Mouse (Mus musculus): ENCODE data around the gene Mbd4. TPM values are rescaled to one million over a fixed set of nuclear protein-coding genes. Genes with fewer than 3 reads are reported as not detected.
A peak's percentile ranks its signal among the peaks of the same experiment; 100 is the strongest.
"Not testable (repeated sequence)": the region's sequence is repeated elsewhere in the genome, so short reads cannot be mapped to it uniquely, and the experiment has no call there.

Mbd4 gene
- total RNA-seq (2015; ENCODE audit: low replicate concordance) (7.5 and 9.7 TPM in 2 replicates), total RNA-seq (2017; ENCODE audit: low replicate concordance) (14.8 and 22.6 TPM in 2 replicates)

DNA sequence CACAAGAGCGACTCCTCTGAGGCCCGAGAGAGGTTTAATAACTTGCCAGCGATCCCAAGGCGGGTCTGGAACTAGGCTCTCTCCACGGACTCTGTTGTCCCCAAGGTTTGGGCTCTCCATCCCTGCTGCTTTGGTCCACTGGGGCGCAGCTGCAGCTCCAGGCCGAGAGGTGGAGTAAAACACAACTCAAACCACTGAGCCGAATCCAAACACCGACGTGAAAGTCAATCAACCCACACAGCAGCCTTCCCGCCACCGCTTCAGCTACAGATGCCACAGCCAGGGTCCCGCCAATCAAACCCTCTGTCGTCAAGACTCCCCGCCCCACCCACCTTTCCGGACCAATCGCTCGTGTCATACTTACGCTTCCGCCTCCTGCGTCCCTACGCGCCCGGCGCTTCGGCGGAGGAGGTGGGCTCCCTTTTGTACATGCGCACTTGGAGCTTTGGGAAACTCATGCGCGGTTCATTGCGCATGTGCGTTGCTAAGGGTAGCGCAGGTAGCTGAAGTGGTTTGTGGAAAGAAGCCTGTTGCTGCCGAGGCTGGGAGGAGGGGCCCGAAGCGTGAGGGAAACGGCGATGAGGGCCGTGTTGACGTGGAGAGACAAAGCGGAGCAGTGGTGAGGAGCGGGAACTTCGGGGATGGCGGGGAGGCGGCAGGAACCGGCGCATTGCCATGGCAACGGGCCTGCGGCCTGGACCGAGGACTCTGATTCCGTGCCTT lies at the start of gene Mbd4, which contains the start of gene Ift122:
TSS of gene Mbd4 (minus strand) at position 281 of the 723 bp plus-strand sequence.
TSS of gene Ift122 (plus strand) at position 380 of the 723 bp plus-strand sequence.
- peak; percentile 97 for ATAC-seq (replicated peaks; ENCODE audit: low FRiP score, poor library complexity, severe bottlenecking)

GRCm38 (mm10) chr6:115902545-115902944 lies 49.4 kb upstream of the Mbd4 start:
- no peak for ATAC-seq (replicated peaks; ENCODE audit: low FRiP score, poor library complexity, severe bottlenecking)

DNA sequence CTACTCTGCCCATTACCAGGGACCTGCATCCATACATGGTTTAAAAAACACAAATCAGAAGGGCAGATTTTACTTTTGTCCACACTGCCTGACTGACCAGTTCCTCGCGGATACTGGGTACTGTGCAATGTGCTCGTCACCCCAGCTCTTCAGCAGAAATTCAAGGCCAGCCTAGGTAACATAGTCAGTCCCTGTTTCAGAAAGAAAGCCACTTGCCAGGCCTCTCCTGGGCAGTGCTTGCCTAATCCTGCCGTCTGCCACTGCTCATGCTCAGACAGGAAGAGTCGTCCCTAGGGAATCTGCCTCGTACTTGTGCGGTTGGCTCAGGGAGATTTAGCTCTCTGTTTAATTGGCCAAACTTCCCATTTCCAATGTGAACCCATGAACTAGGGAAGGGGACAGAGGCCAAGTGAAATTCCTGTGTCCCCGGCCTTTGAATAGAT lies 48.3 kb upstream of the Mbd4 start:
- ATAC-seq (replicated peaks; ENCODE audit: low FRiP score, poor library complexity, severe bottlenecking): no peak

GRCm38 (mm10) chr6:115901062-115901461 lies 47.9 kb upstream of the Mbd4 start:
- no peak for ATAC-seq (replicated peaks; ENCODE audit: low FRiP score, poor library complexity, severe bottlenecking)

DNA sequence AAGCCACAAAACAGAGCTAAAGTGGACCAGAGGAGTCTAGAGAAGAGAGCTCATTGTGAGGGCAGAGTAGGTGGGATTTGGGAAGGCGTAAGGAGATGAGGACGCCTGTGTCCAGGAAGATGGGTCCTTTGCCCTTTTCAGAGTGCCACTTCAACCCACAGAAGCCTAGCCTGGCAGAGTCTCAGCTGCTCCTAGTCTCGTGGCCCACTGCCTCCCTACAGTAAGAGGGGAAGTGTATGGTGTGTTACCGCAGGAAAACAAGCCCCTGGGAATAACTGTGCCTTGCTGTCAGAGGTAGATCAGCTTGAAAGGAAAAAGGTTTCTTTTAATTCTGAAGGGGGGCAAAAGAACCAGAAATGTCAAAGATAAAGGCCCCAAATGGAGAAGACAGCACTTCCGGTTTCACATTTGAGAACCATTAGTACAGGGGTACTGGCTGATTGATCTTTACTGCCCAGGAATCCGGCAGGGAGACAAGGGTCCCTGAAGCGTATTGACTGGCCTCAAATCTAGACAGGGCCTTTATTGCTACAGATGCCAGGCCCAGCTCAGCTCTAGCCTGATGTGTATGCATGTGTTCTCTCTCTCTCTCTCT lies 44.9 kb upstream of the Mbd4 start:
- no peak for ATAC-seq (replicated peaks; ENCODE audit: low FRiP score, poor library complexity, severe bottlenecking)

DNA sequence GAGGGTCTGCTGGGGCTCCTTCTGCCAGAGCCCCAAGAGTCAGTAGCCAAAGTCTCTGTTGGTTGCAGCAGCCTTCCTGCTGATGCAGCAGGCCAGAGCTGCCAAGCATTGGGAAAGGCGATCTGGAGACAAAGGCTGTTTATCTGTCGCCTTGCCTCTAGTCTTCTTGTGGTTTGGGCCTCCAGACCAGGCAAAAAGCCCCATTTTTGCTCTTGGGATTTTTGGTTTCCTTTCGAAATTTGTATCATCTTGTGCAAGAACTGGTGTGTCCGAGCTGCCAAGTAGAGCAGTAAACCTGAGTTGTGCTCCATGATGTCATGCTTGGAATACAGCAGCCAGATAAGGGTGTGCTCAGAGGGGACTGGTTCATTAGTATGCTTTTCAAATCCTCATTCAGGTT lies 43.9 kb upstream of the Mbd4 start:
- no peak for ATAC-seq (replicated peaks; ENCODE audit: low FRiP score, poor library complexity, severe bottlenecking)

DNA sequence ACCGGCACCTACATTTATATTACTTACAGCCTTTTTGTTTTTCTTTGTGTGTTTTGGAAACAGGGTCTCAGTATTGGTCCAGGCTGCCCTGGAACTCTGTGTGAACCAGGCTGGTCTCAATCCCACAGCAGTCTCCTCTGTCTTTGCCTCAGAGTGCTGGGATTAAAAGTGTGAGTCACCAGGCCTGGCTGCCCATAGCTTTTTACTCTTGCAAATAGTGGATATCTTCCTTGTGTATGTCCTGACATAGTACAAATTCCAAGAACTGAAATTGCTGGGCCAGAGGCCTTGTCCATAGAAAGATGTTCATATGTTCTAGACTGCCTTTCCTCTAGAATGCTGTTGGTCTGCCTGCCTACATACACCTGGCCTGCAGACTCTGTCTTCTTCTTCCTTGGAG lies 43.2 kb upstream of the Mbd4 start:
- no peak for ATAC-seq (replicated peaks; ENCODE audit: low FRiP score, poor library complexity, severe bottlenecking)

DNA sequence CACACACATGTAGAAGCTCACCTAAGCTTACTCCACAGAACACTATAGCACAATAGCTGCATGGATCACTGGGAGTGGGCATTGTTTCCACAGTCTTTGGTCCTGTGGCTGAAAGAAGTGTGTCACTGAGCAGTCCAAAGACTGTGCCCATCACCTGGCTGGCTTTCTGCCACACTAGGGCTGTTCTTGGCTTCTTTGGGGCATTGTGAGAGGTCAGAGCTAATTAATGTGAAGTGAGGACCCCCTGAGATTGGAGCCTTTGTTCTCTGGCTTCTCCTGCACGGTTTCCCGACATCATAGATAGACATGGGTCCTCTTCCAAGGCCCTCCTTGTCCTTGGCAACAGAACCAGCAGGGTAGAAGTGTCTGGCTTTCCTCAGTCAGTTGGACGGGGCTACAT lies 39.2 kb upstream of the Mbd4 start:
- no peak for ATAC-seq (replicated peaks; ENCODE audit: low FRiP score, poor library complexity, severe bottlenecking)

DNA sequence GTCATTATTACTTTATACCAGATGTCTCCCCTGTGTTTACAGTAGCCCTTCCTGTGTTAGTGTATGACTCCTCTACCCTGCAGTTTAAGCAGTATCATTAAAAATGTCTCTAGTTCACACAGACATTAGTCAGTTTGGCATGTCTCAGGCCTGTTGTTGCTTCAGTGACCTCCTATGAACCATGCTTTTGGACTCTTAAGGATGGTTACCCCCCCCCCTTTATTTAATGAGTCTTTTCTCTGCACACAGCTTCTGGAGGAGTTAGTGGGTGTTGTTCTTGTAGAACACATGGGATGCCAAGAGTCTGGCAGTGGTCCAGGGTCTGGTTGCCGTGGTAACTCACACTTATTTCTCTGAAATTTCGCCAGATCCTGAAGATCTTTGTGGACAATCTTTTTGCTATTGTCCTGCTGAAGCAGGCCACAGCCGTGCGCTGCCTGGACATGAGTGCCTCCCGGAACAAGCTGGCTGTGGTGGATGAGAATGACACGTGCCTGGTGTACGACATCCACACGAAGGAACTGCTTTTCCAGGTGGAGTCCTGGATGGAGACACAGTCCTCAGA lies 38.4 kb upstream of the Mbd4 start:
- ATAC-seq (replicated peaks; ENCODE audit: low FRiP score, poor library complexity, severe bottlenecking): no peak

DNA sequence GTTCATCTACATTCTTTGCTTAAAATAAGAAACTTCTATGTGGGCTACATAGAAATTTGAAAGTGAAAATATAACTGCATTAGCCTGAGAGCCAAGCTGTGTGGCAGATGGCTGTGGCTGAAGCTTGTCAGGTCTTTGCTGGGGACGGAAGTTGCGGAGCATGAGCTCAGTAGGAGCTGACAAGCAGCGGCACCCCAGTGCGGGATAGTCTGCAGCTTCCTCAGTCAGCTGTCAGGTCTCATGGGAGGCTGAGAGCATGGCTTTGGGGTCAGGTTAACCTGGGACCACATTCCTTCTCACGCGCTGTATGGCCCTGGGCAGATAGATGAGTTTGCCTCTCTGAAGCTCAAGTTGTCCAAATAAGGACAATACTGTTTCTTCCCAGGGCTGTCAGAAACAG lies 37.9 kb upstream of the Mbd4 start:
- no peak for ATAC-seq (replicated peaks; ENCODE audit: low FRiP score, poor library complexity, severe bottlenecking)

- ATAC-seq (replicated peaks; ENCODE audit: low FRiP score, poor library complexity, severe bottlenecking): no peak
These were observed 37.4 kb upstream of the Mbd4 start for GRCm38 (mm10) chr6:115890601-115891000.

- ATAC-seq (replicated peaks; ENCODE audit: low FRiP score, poor library complexity, severe bottlenecking): no peak
These were observed 35.1 kb upstream of the Mbd4 start for GRCm38 (mm10) chr6:115888296-115888695.

- ATAC-seq (replicated peaks; ENCODE audit: low FRiP score, poor library complexity, severe bottlenecking): no peak
These were observed 33.7 kb upstream of the Mbd4 start for GRCm38 (mm10) chr6:115886894-115887293.

DNA sequence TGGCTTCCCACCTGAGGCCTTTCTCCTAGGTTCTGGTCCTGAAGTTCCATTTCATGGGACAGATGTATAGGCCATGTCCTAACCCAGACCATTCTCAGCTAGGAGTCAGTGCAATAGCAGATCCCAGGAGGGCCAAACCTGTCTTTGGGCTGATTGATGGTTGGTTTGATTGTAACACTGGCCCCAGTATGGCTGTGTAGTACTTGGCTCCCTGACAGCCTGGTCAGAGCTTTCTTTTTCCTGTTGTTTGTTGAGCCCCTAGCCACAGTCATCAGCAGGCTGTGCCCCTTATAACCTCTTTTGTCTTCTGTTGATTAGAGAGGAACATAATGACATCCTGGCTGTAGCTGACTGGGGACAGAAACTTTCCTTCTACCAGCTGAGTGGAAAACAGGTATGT lies 30.8 kb upstream of the Mbd4 start:
- no peak for ATAC-seq (replicated peaks; ENCODE audit: low FRiP score, poor library complexity, severe bottlenecking)

GRCm38 (mm10) chr6:115880751-115881150 lies 27.6 kb upstream of the Mbd4 start:
- no peak for ATAC-seq (replicated peaks; ENCODE audit: low FRiP score, poor library complexity, severe bottlenecking)

DNA sequence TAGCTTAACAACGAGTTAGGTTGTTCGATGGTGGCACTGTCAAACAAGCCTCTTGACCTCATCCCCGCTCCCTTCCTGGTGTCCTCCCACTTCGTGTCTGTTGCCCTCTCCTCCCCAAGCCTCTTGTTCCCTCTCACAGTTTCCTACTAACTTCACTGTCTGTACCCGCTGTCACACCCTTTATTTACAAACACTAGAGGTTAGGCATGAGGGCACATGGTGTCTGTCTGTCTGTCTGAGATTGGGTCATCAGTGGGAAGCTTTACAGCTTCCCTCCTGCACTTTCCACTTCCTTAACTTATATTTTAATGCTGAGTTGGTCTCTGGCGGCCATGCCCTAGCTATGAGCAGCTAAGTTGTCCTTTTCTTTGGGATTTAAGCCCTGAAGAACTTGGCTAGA lies 26.6 kb upstream of the Mbd4 start:
- no peak for ATAC-seq (replicated peaks; ENCODE audit: low FRiP score, poor library complexity, severe bottlenecking)

- no peak for ATAC-seq (replicated peaks; ENCODE audit: low FRiP score, poor library complexity, severe bottlenecking)
These were observed 25.5 kb upstream of the Mbd4 start for GRCm38 (mm10) chr6:115878694-115879093.

- ATAC-seq (replicated peaks; ENCODE audit: low FRiP score, poor library complexity, severe bottlenecking): no peak
These were observed 24.1 kb upstream of the Mbd4 start for GRCm38 (mm10) chr6:115877239-115877638.

DNA sequence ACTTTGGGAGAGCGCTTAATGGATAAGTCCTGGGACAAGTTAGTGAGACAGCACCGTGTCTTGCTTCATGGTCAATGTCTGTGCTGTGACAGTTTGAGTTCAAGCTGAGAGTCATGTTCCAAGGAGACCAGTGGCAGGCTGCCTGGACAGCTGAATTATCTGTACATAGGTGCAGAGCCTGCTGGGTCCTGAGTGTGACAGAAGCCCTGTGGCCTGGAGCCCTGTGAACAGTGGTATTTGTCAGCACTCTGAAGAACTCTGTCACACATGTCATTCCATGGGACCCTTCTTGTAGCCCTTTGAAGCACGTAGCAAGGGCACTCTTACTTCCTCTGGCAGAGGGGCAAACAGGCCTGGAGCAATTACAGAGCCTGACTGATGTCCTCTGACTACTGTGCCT lies 18.1 kb upstream of the Mbd4 start:
- not testable (repeated sequence) for ATAC-seq (replicated peaks; ENCODE audit: low FRiP score, poor library complexity, severe bottlenecking)

- not testable (repeated sequence) for ATAC-seq (replicated peaks; ENCODE audit: low FRiP score, poor library complexity, severe bottlenecking)
These were observed 14.0 kb upstream of the Mbd4 start for GRCm38 (mm10) chr6:115867157-115867556.

- no peak for ATAC-seq (replicated peaks; ENCODE audit: low FRiP score, poor library complexity, severe bottlenecking)
These were observed 12.1 kb upstream of the Mbd4 start for GRCm38 (mm10) chr6:115865246-115865645.
